Mouse (Mus musculus) inflammation-experienced regulatory T-cells, adult 6 months (primary cell): ENCODE data around the gene Vmn1r69. TPM values are rescaled to one million over a fixed set of nuclear protein-coding genes. Genes with fewer than 3 reads are reported as not detected.

Experiments
- ATAC-seq: one replicate; pipeline ENCODE4 v1.8.0; 2017
- polyA plus RNA-seq, 3 experiments: library from polyadenylated mRNA; unstranded; fragments of 100-300 nt; shearing (Covaris generic); gene quantifications; one replicate each; pipeline ENCODE4 v1.2.1; 2017

Vmn1r69 gene
- polyA plus RNA-seq, result not detected

- no peak for ATAC-seq
These were observed at the start of gene Vmn1r69 for GRCm38 (mm10) chr7:10613559-10613958. Gene Vmn1r69 (minus strand): TSS chr7:10613659.

GRCm38 (mm10) chr7:10631232-10631631, 17.8 kb upstream of the Vmn1r69 start, which contains the start of gene Vmn1r70:
Gene Vmn1r70 (plus strand): TSS chr7:10631532.
- no peak for ATAC-seq

DNA sequence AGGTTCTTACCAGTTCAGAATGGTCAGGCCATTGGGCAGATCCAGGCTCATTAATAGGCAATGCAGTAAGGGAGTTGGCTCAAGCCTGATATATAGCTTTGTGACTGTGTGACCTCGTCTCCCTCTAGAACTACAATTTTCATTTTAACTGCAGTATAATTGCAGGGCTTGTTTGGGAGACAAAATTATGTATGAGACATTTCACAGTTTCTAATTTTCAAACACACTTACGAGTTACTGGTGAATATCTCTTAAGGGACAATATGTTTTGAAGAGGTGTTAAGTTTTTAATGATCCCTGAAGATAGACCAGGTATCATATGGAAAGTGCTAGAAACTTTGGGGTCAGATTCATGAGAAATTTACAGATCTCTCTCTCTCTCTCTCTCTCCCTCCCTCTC, 55.1 kb downstream of the Vmn1r69 start, which contains the start of gene Vmn1r68:
TSS of gene Vmn1r68 (minus strand) at position 101 of the 400 bp plus-strand sequence.
- ATAC-seq, result no peak

Other genes with a start within 250 kb of the Vmn1r69 start
- gene Vmn1r67, start 170.3 kb downstream of the Vmn1r69 start, polyA plus RNA-seq, result not detected
- gene Zik1, start 118.3 kb downstream of the Vmn1r69 start, polyA plus RNA-seq, result 1 to 10 TPM; 1.4 to 2.4 (median 2.3) TPM
- gene Vmn1r68, start 55.2 kb downstream of the Vmn1r69 start, polyA plus RNA-seq, result under 1 TPM in 1 of 3 experiments, not detected in 2; 0.07 TPM
- gene Vmn1r70, start 17.9 kb upstream of the Vmn1r69 start, polyA plus RNA-seq, result not detected
- not detected for gene Nlrp4b, start 74.1 kb upstream of the Vmn1r69 start, polyA plus RNA-seq
- not detected for gene Vmn1r71, start 140.7 kb upstream of the Vmn1r69 start, polyA plus RNA-seq